Mouse (Mus musculus) G1E (cell line): ENCODE data around the gene Gm10382. TPM values are rescaled to one million over a fixed set of nuclear protein-coding genes. Genes with fewer than 3 reads are reported as not detected.
A peak's percentile ranks its signal among the peaks of the same experiment; 100 is the strongest.
"Not testable (repeated sequence)": the region's sequence is repeated elsewhere in the genome, so short reads cannot be mapped to it uniquely, and the experiment has no call there.

Experiments used
- ATAC-seq: 2 replicates; pipeline ENCODE4 v1.8.0; 2016; ENCODE audit warnings: mild to moderate bottlenecking; ENCODE audit not compliant: insufficient number of reproducible peaks, poor library complexity, low FRiP score, severe bottlenecking; ENCODE audit errors: extremely low read depth
- DNase-seq: peaks from one replicate; pipeline ENCODE4 v3.0.0; 2012; ENCODE audit warnings: low spot score
- H3K27me3 ChIP-seq: 2 replicates; pipeline ENCODE4 v1.6.1; 2012; ENCODE audit warnings: mild to moderate bottlenecking, low read length, inconsistent platforms; ENCODE audit not compliant: insufficient read depth
- H3K36me3 ChIP-seq: replicated peaks from 2 replicates; pipeline ENCODE3; 2012; ENCODE audit warnings: mild to moderate bottlenecking, inconsistent platforms
- H3K4me1 ChIP-seq: 2 replicates; pipeline ENCODE4 v1.6.1; 2012; ENCODE audit warnings: low read depth, low read length, inconsistent platforms, mixed read lengths; ENCODE audit not compliant: insufficient read depth
- H3K4me3 ChIP-seq: 2 replicates; pipeline ENCODE4 v1.5.1; 2012; ENCODE audit warnings: low read depth, mild to moderate bottlenecking, inconsistent platforms, low read length, moderate library complexity, mixed read lengths
- H3K9me3 ChIP-seq: replicated peaks from 2 replicates; pipeline ENCODE4 v1.6.1; 2012; ENCODE audit warnings: inconsistent platforms
- CTCF ChIP-seq: IDR thresholded peaks from 2 replicates; pipeline ENCODE4 v1.5.1; 2012; ENCODE audit warnings: low read depth, low read length, inconsistent platforms, mixed read lengths
- GATA1 ChIP-seq: IDR thresholded peaks from 2 replicates; pipeline ENCODE4 v1.6.1; 2012; ENCODE audit warnings: borderline replicate concordance, low read length, inconsistent platforms, mixed read lengths
- GATA2 ChIP-seq: IDR thresholded peaks from 2 replicates; pipeline ENCODE4 v1.6.1; 2012; ENCODE audit warnings: low read depth, low read length, inconsistent platforms, borderline replicate concordance
- POLR2AphosphoS5 ChIP-seq: IDR thresholded peaks from 2 replicates; pipeline ENCODE4 v1.6.1; 2012; ENCODE audit warnings: low read depth, low read length, inconsistent platforms; ENCODE audit not compliant: insufficient replicate concordance
- TAL1 ChIP-seq: conservative IDR thresholded peaks from 2 replicates; pipeline ENCODE4 v1.6.1; 2012; ENCODE audit warnings: low read depth, low read length, inconsistent platforms, mixed read lengths
- polyA plus RNA-seq: library from polyadenylated mRNA; stranded (reverse); fragments of >175 nt; gene quantifications from 2 replicates; pipeline ENCODE4 v1.2.3, GENCODE M21; 2012
- total RNA-seq, 2 experiments: library from RNA; stranded (forward) in 1 of 2; stranded (reverse) in 1 of 2; fragments of 200-1000 nt in 1 of 2; fragments of >200 nt in 1 of 2; fragmentation: Nextera tagmentation in 1 of 2; gene quantifications; 2 replicates each; pipeline ENCODE4 v1.2.3; 2014 to 2017

Gene Gm10382
- total and polyA plus RNA-seq, 3 experiments, result 0.22 TPM; not detected in 2

GRCm38 (mm10) chr5:125413763-125414162, 24.6 kb downstream of the Gm10382 start:
- DNase-seq, result no peak
- TF ChIP-seq GATA2, result no peak
- no peak for TF ChIP-seq GATA1
- no peak for TF ChIP-seq CTCF
- TF ChIP-seq TAL1, result no peak
- TF ChIP-seq POLR2AphosphoS5, result no peak
- Histone ChIP-seq H3K27me3 (no peaks in the 10 kb centered on the region), H3K9me3 (no peaks in the 10 kb centered on the region), H3K4me3 (no peak overlapping the region), H3K36me3 (peaks cover 65% of the 10 kb centered on the region), H3K4me1 (peaks cover 21% of the 10 kb centered on the region)
- ATAC-seq, result no peak

GRCm38 (mm10) chr5:125416183-125416582, 27.1 kb downstream of the Gm10382 start:
- H3K4me1 ChIP-seq, result peaks cover 6% of the 10 kb centered on the region
- H3K36me3 ChIP-seq, result peaks cover 89% of the 10 kb centered on the region
- H3K4me3 ChIP-seq, result 0 out of 2 replicates have a peak overlapping the region, but pooled peaks have one; percentile 7
- no peak for ATAC-seq
- TF ChIP-seq TAL1 (no peak), CTCF (no peak), GATA1 (no peak), GATA2 (no peak), POLR2AphosphoS5 (no peak)
- DNase-seq, result no peak
- H3K27me3 ChIP-seq, result no peaks in the 10 kb centered on the region
- H3K9me3 ChIP-seq, result no peaks in the 10 kb centered on the region

GRCm38 (mm10) chr5:125418636-125419035, 29.5 kb downstream of the Gm10382 start:
- DNase-seq, result no peak
- Histone ChIP-seq H3K4me3 (no peak overlapping the region), H3K9me3 (no peaks in the 10 kb centered on the region), H3K36me3 (peaks cover 100% of the 10 kb centered on the region), H3K4me1 (peaks cover 6% of the 10 kb centered on the region; the same call in 1 of the 2 replicates), H3K27me3 (no peaks in the 10 kb centered on the region; the same call in 1 of the 2 replicates)
- no peak for TF ChIP-seq TAL1
- no peak for ATAC-seq

DNA sequence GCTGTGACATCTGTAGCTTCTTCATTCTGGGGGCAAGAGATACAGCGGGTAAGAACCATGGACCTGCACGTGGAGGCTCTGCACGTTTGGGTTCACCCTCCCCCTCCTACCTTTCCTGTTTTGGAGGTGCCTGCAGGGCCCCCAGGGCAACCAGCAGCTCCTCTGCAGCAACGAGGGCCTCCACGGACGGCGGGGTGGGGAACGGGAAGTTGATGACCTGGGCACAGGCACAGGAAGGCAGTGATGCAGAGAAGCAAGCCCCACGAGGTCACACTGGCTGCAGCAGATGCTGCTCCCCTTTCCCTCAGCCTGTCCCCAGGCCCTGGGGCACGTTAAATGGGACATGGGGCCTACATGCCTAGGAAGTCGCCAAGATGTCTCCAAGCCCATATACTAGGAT, 30.0 kb downstream of the Gm10382 start:
- H3K36me3 ChIP-seq, result peaks cover 100% of the 10 kb centered on the region
- H3K27me3 ChIP-seq, result no peaks in the 10 kb centered on the region; the same call in 1 of the 2 replicates
- peaks cover 6% of the 10 kb centered on the region; the same call in 1 of the 2 replicates for H3K4me1 ChIP-seq
- no peaks in the 10 kb centered on the region for H3K9me3 ChIP-seq
- no peak for ATAC-seq
- TF ChIP-seq POLR2AphosphoS5, result no peak
- TF ChIP-seq TAL1, result no peak
- no peak for TF ChIP-seq GATA1
- TF ChIP-seq GATA2, result no peak
- TF ChIP-seq CTCF, result no peak
- H3K4me3 ChIP-seq, result no peak overlapping the region
- no peak for DNase-seq

DNA sequence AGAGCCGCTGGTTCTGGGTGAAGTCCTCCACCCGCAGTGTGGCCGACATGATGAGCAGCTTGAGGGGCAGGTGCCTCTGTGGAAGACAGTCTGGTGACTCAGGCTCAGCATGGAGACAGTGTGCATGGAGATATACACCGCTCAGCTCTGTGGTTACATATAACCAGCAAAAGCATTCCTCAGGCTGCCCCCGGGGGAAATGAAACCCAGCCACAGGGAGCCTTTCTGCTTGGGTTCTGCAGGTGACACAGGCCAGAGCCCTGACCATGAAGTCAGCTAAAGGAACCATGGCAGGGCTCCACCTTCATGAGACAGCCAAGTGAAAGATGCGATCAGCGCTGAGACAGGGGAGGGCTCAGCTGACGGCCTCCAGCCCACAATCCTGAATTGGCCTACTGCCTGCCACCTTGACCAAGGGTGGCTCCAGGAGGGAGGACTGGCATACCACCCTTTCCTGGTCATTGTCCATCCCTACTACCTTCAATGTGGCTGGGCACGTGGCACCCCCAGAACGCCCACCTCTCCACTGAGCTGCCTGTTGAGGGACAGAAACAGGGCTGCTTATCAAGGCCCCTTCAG, 36.7 kb downstream of the Gm10382 start:
- no peak for TF ChIP-seq GATA2
- no peak for TF ChIP-seq CTCF
- no peak for TF ChIP-seq POLR2AphosphoS5
- no peak for TF ChIP-seq GATA1
- TF ChIP-seq TAL1, result no peak
- ATAC-seq (no peak; the same call in 1 of the 2 replicates), DNase-seq (no peak)
- Histone ChIP-seq H3K4me1 (peaks cover 7% of the 10 kb centered on the region; the same call in 1 of the 2 replicates), H3K4me3 (no peak overlapping the region), H3K9me3 (no peaks in the 10 kb centered on the region), H3K36me3 (peaks cover 100% of the 10 kb centered on the region), H3K27me3 (no peaks in the 10 kb centered on the region; the same call in 1 of the 2 replicates)

- TF ChIP-seq GATA1 (no peak), POLR2AphosphoS5 (no peak), GATA2 (no peak), TAL1 (no peak), CTCF (no peak)
- Histone ChIP-seq H3K27me3 (no peaks in the 10 kb centered on the region; the same call in 1 of the 2 replicates), H3K4me1 (peaks cover 7% of the 10 kb centered on the region; the same call in 1 of the 2 replicates), H3K36me3 (peaks cover 100% of the 10 kb centered on the region), H3K4me3 (no peak overlapping the region), H3K9me3 (no peaks in the 10 kb centered on the region)
- ATAC-seq, result no peak
- DNase-seq, result no peak
These were observed 37.2 kb downstream of the Gm10382 start for GRCm38 (mm10) chr5:125426343-125426742.

DNA sequence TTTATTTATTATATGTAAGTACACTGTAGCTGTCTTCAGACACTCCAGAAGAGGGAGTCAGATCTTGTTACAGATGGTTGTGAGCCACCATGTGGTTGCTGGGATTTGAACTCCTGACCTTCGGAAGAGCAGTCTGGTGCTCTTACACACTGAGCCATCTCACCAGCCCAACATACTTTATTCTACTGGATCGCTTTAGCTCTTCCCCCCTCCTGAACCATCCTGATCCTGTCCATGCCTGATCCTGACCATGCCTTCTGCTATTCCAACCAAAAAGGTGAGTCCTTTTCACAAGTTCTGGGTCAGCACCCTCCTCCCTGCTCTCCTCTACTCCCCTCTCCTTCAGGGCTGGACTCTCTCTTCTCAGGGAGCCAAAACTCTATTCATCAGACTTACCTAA, 43.2 kb downstream of the Gm10382 start:
- DNase-seq, ATAC-seq, H3K27me3 ChIP-seq, H3K9me3 ChIP-seq: not testable (repeated sequence)
- peaks cover 27% of the 10 kb centered on the region for H3K4me1 ChIP-seq
- H3K4me3 ChIP-seq, result peak overlapping the region; percentile 94; the same call in 1 of the 2 replicates
- H3K36me3 ChIP-seq, result peaks cover 55% of the 10 kb centered on the region
